Mouse (Mus musculus): Measurements from ENCODE around the gene Zfp507.

The Zfp507 gene

GRCm38 (mm10) chr7:35733313-35734050 is 69.3 kb downstream of the Zfp507 start:
- DNase-seq (ENCODE audit: low spot score) = no peak

DNA sequence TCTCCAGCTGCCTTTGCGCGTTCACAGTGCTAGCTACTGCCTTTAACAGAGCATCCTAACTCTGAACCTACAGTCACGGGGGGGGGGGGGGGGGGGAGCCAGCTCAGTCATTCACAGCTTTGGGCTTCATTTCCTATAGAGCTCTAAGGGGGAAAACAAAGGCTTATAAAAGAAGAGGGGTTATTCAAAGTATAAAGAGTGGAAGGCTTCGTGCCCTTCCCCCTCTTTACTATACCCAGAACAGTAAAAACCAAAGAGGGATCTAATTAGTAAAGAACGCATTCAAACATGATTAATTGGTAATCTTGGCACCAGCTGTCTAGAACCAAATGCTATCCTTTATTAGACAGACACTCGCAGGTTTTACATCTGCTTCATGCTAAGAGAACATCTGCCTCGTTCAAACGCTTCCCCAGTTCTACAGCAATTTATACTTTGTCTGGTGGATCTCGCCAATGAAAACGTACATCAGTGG is 70.2 kb downstream of the Zfp507 start:
- DNase-seq (ENCODE audit: low spot score) = no peak

- no peak for DNase-seq (ENCODE audit: low spot score)
Measured at GRCm38 (mm10) chr7:35729621-35730031, 73.2 kb downstream of the Zfp507 start.

DNA sequence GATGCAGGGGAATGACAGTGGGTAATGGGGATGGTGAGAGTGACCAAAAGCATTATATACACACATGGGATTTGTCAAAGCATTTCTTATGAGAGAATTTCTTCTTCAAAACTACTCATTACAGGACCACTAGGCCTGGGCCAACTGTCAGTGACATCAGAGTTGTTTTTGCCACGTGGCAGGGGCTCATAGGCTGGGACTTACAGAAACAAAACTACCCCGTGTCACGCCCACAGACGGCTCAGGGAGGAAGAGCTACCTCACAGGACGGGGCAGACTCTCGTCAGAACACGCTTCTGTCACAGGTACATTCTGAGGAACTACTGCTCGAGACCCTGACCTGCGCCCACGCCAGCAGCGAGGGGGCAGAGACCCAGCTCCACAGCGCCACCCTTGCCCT is 74.4 kb downstream of the Zfp507 start:
- no peak for DNase-seq (ENCODE audit: low spot score)

GRCm38 (mm10) chr7:35723035-35723434 is 79.8 kb downstream of the Zfp507 start:
- no peak for DNase-seq (ENCODE audit: low spot score)
